Mouse (Mus musculus): Measurements from ENCODE around the gene Tmcc1. TPM values are rescaled to one million over a fixed set of nuclear protein-coding genes. Genes with fewer than 3 reads are reported as not detected.

The Tmcc1 gene
- total and polyA plus RNA-seq, 2 experiments = 17.7 to 34.3 TPM

DNA sequence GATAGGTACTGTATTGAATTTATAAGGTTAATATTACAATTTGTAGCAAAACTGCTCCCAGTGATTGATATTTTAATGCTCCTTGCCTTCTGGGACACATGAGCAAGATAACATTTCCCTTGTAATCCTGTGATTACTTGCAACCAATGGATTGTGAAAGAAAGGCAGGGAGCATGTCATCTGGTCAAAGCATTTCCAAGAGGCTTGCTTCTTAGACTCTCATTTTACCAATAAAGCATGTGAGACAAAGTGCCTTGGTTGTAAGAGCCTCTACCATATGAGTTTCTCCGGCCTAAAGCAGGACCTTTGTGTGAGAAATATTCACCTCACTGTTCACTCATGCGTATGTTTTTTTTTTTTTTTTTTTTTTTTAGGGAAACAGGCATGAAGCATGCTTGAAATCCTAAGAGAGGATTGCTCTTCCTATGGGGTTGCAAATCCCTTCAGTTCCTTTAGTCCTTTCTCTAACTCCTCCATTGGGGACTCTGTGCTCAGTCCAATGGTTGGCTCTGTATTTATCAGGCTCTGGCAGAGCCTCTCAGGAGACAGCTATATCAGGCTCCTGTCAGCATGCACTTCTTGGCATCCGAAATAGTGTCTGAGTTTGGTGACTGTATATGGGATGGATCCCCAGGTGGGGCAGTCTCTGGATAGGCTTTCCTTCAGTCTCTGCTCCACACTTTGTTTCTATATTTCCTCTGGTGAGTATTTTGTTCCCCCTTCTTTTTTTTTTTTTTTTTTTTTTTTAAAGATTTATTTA lies 134.6 kb downstream of the Tmcc1 start:
- Histone ChIP-seq H3K9ac (ENCODE audit: low read depth, low read length) (no peak overlapping the region), H3K36me3 (ENCODE audit: control insufficient read depth, insufficient read depth, low read length) (peaks cover 2% of the 10 kb centered on the region; the same call in 1 of the 2 replicates), H3K27ac (replicated peaks; ENCODE audit: insufficient read depth, low read depth, low read length) (no peak overlapping the region), H3K4me3 (ENCODE audit: insufficient read depth, low read depth, low read length) (no peak overlapping the region), H3K4me1 (ENCODE audit: control insufficient read depth, insufficient read depth, low read length) (peaks cover 34% of the 10 kb centered on the region), H3K79me2 (ENCODE audit: control insufficient read depth, insufficient read depth, low read length) (peaks cover 25% of the 10 kb centered on the region; the same call in 1 of the 2 replicates), H3K27me3 (ENCODE audit: control insufficient read depth, insufficient read depth, low read length) (no peaks in the 10 kb centered on the region)
- DNase-seq (ENCODE audit: extremely low read depth, low read depth, low spot score) = peak; percentile 55
- 78% methylated on average over 3 of the region's 3 CpGs for WGBS
- TF ChIP-seq POLR2A (IDR thresholded peaks at IDR 0.05; ENCODE audit: extremely low read depth, insufficient read depth, low read length) (no peak), CTCF (IDR thresholded peaks at IDR 0.05; ENCODE audit: low read depth, low read length) (no peak)

DNA sequence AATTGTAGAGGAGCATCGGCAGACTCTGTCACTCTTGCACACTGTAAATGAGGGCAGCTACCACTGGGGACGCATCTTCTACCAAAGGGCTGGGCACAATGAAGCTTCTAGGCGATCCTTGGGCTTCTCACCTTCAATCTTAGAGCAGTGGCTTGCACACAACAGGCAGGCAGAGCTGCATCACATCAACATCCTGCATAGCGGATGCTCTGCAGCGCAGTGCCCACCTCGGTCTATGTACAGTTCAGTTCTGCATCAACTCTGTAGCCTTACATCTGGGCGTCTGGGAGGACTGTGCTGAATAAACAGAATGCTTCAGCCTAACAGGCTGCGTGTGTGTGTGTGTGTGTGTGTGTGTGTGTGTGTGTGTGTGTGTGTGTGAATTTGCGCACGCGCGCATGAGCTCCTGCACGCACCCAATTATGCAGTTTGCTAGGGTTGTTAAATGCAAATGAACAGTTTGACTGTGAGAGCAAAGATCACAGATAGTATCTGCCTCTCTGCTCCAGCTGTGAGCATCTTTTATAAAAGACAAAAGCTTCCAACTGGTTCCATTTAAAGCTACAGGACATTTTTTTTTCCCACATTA lies 136.5 kb downstream of the Tmcc1 start:
- WGBS = 38% methylated on average over 13 of the region's 13 CpGs
- no peaks in the 10 kb centered on the region; the same call in 1 of the 2 replicates for H3K36me3 ChIP-seq (ENCODE audit: control insufficient read depth, insufficient read depth, low read length)
- peak; percentile 63 for DNase-seq (ENCODE audit: extremely low read depth, low read depth, low spot score)
- TF ChIP-seq CTCF (IDR thresholded peaks at IDR 0.05; ENCODE audit: low read depth, low read length) (no peak), POLR2A (IDR thresholded peaks at IDR 0.05; ENCODE audit: extremely low read depth, insufficient read depth, low read length) (no peak)
- peaks cover 29% of the 10 kb centered on the region for H3K4me1 ChIP-seq (ENCODE audit: control insufficient read depth, insufficient read depth, low read length)
- no peaks in the 10 kb centered on the region for H3K27me3 ChIP-seq (ENCODE audit: control insufficient read depth, insufficient read depth, low read length)
- H3K9ac ChIP-seq (ENCODE audit: low read depth, low read length) = 0 out of 2 replicates have a peak overlapping the region, but pooled peaks have one; percentile 15
- peaks cover 30% of the 10 kb centered on the region; the same call in 1 of the 2 replicates for H3K79me2 ChIP-seq (ENCODE audit: control insufficient read depth, insufficient read depth, low read length)
- no peak overlapping the region for H3K4me3 ChIP-seq (ENCODE audit: insufficient read depth, low read depth, low read length)
- H3K27ac ChIP-seq (replicated peaks; ENCODE audit: insufficient read depth, low read depth, low read length) = peak overlapping the region; percentile 28

DNA sequence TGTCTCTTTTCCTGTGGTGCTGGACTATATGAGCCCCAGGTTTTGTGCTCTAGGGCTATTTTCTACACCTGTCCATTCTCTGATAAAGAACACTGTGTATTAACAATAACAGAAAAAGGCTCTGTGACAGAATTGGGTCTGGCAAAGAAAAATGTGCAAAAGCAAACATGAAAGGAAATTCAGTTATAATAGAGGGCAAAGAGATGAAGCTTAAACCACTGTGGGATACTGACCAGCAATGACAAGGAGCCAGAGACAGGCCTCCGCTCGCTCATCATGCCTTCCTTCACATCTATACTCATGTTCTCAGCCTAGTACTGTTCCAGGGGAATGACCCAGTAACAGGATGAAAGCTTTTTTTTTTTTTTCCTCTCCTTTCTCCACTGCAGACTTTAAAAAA lies 137.5 kb downstream of the Tmcc1 start:
- no peaks in the 10 kb centered on the region for H3K36me3 ChIP-seq (ENCODE audit: control insufficient read depth, insufficient read depth, low read length)
- no peak for DNase-seq (ENCODE audit: extremely low read depth, low read depth, low spot score)
- peak overlapping the region; percentile 0; the same call in 1 of the 2 replicates for H3K27ac ChIP-seq (replicated peaks; ENCODE audit: insufficient read depth, low read depth, low read length)
- 69% methylated on average over 2 of the region's 2 CpGs for WGBS
- H3K79me2 ChIP-seq (ENCODE audit: control insufficient read depth, insufficient read depth, low read length) = peaks cover 29% of the 10 kb centered on the region
- no peak for TF ChIP-seq POLR2A (IDR thresholded peaks at IDR 0.05; ENCODE audit: extremely low read depth, insufficient read depth, low read length)
- TF ChIP-seq CTCF (IDR thresholded peaks at IDR 0.05; ENCODE audit: low read depth, low read length) = no peak
- no peaks in the 10 kb centered on the region for H3K27me3 ChIP-seq (ENCODE audit: control insufficient read depth, insufficient read depth, low read length)
- no peak overlapping the region for H3K9ac ChIP-seq (ENCODE audit: low read depth, low read length)
- H3K4me3 ChIP-seq (ENCODE audit: insufficient read depth, low read depth, low read length) = no peak overlapping the region
- H3K4me1 ChIP-seq (ENCODE audit: control insufficient read depth, insufficient read depth, low read length) = peaks cover 32% of the 10 kb centered on the region

DNA sequence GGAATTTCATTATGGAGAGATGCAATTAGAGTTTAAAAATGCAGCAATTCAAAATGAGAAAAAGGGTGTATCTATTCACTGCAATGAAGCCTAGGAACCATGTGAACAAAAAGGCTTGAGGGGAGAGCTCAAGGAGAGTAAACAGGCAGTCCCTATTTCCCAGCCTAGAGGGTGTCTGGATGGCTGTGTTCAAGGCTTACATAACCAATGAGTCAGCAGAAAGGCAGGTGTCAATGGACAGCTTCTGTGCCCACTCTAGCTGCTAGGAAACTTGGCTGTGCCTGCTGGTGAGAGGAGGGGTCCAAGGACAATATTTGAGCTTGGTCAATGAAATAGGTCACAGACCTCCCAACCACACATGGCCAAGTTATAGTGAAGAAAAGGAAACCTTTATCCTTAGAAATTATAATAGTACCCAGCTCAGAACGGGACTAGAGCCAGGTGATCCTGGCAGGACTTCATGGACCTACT lies 138.2 kb downstream of the Tmcc1 start:
- H3K79me2 ChIP-seq (ENCODE audit: control insufficient read depth, insufficient read depth, low read length) = peaks cover 32% of the 10 kb centered on the region
- H3K4me3 ChIP-seq (ENCODE audit: insufficient read depth, low read depth, low read length) = no peak overlapping the region
- peaks cover 35% of the 10 kb centered on the region for H3K4me1 ChIP-seq (ENCODE audit: control insufficient read depth, insufficient read depth, low read length)
- H3K27ac ChIP-seq (replicated peaks; ENCODE audit: insufficient read depth, low read depth, low read length) = peak overlapping the region; percentile 56
- H3K36me3 ChIP-seq (ENCODE audit: control insufficient read depth, insufficient read depth, low read length) = no peaks in the 10 kb centered on the region
- peak; percentile 93 for DNase-seq (ENCODE audit: extremely low read depth, low read depth, low spot score)
- H3K27me3 ChIP-seq (ENCODE audit: control insufficient read depth, insufficient read depth, low read length) = no peaks in the 10 kb centered on the region
- WGBS = 17% methylated on average over 1 of the region's 1 CpGs
- TF ChIP-seq POLR2A (IDR thresholded peaks at IDR 0.05; ENCODE audit: extremely low read depth, insufficient read depth, low read length) (no peak), CTCF (IDR thresholded peaks at IDR 0.05; ENCODE audit: low read depth, low read length) (no peak)
- H3K9ac ChIP-seq (ENCODE audit: low read depth, low read length) = no peak overlapping the region

DNA sequence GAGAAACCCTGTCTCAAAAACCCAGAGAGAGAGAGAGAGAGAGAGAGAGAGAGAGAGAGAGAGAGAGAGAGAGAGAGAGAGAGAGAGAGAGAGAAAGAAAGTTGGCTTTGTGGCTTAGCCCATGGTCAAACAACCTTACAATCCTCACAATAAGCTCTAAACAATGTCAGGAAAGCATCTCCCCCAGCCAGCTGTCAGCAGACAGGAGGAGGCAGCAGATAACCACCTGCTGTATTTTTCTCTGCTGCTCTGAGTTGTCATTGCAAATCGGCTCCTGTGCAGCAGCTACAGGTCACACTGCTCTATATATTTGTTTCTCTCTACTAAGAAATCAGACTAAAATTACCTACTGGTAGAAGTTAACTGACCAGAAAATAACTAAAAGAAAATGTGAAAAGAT lies 145.4 kb downstream of the Tmcc1 start:
- no peak overlapping the region for H3K4me3 ChIP-seq (ENCODE audit: insufficient read depth, low read depth, low read length)
- 43% methylated on average over 1 of the region's 1 CpGs for WGBS
- H3K36me3 ChIP-seq (ENCODE audit: control insufficient read depth, insufficient read depth, low read length) = peaks cover 13% of the 10 kb centered on the region
- no peaks in the 10 kb centered on the region for H3K27me3 ChIP-seq (ENCODE audit: control insufficient read depth, insufficient read depth, low read length)
- TF ChIP-seq CTCF (IDR thresholded peaks at IDR 0.05; ENCODE audit: low read depth, low read length) (peak; percentile 20; the same call in 1 of the 2 replicates), POLR2A (IDR thresholded peaks at IDR 0.05; ENCODE audit: extremely low read depth, insufficient read depth, low read length) (no peak)
- H3K79me2 ChIP-seq (ENCODE audit: control insufficient read depth, insufficient read depth, low read length) = peaks cover 42% of the 10 kb centered on the region
- peaks cover 28% of the 10 kb centered on the region for H3K4me1 ChIP-seq (ENCODE audit: control insufficient read depth, insufficient read depth, low read length)
- H3K27ac ChIP-seq (replicated peaks; ENCODE audit: insufficient read depth, low read depth, low read length) = 0 out of 2 replicates have a peak overlapping the region, but pooled peaks have one; percentile 16
- H3K9ac ChIP-seq (ENCODE audit: low read depth, low read length) = no peak overlapping the region
- no peak for DNase-seq (ENCODE audit: extremely low read depth, low read depth, low spot score)
